Mouse (Mus musculus) heart, adult 2 months (tissue): ENCODE results near the gene Rnf141. TPM values are rescaled to one million over a fixed set of nuclear protein-coding genes. Genes with fewer than 3 reads are reported as not detected.
A peak's percentile ranks its signal among the peaks of the same experiment; 100 is the strongest.

Experiments
- DNase-seq, 2 experiments: peaks; one replicate each; pipeline ENCODE4 v3.0.0; 2021
- H3K27ac ChIP-seq: fragments of 200-600 bp; 2 replicates; pipeline ENCODE4 v1.8.1; 2022
- H3K27me3 ChIP-seq: fragments of 200-500 bp; 2 replicates; pipeline ENCODE4 v1.6.1; 2012; ENCODE audit warnings: mild to moderate bottlenecking, low read length, inconsistent platforms, mixed read lengths; ENCODE audit not compliant: control insufficient read depth, insufficient read depth
- H3K36me3 ChIP-seq: fragments of 200-500 bp; 2 replicates; pipeline ENCODE4 v1.6.1; 2012; ENCODE audit warnings: low read length, inconsistent platforms; ENCODE audit not compliant: control insufficient read depth, insufficient read depth
- H3K4me1 ChIP-seq: fragments of 200-500 bp; 2 replicates; pipeline ENCODE4 v1.6.1; 2011; ENCODE audit warnings: low read length; ENCODE audit not compliant: control insufficient read depth, insufficient read depth
- H3K4me3 ChIP-seq: fragments of 200-600 bp; 2 replicates; pipeline ENCODE4 v1.8.1; 2022
- H3K79me2 ChIP-seq: fragments of 200-500 bp; replicated peaks from 2 replicates; pipeline ENCODE4 v1.6.1; 2012; ENCODE audit warnings: mild to moderate bottlenecking, inconsistent platforms, low read length, moderate library complexity, mixed read lengths; ENCODE audit not compliant: control insufficient read depth, insufficient read depth
- H3K9ac ChIP-seq: fragments of 200-500 bp; 2 replicates; pipeline ENCODE4 v1.6.1; 2012; ENCODE audit warnings: low read depth, mild to moderate bottlenecking, control low read depth, inconsistent platforms, low read length, mixed read lengths
- CTCF ChIP-seq: fragments of 200-600 bp; IDR thresholded peaks from 2 replicates; pipeline ENCODE4 v1.8.1; 2022; ENCODE audit warnings: antibody characterized with exemption, mild to moderate bottlenecking, moderate library complexity
- EP300 ChIP-seq: fragments of 200-500 bp; IDR thresholded peaks from 2 replicates; pipeline ENCODE4 v1.6.1; 2011; ENCODE audit warnings: low read depth, low read length, control low read depth; ENCODE audit not compliant: insufficient read depth
- POLR2A ChIP-seq: fragments of 200-500 bp; IDR thresholded peaks from 2 replicates; pipeline ENCODE4 v1.6.1; 2011; ENCODE audit warnings: mild to moderate bottlenecking, low read depth, low read length, control low read depth; ENCODE audit not compliant: insufficient read depth
- WGBS: fragments of 180-500 bp; shearing (Covaris S2); methylation state at CpG from one replicate; pipeline ENCODE4 v1.1.7; 2018; 5-methylcytosine and 5-hydroxymethylcytosine counted together
- intact Hi-C: fragments of 180-260 bp; cut with DNase I; formaldehyde crosslinking; loops from one replicate; pipeline ENCODE4 v1.15.1; 2025
- polyA plus RNA-seq: library from polyadenylated mRNA; depleted of rRNA; stranded (reverse); fragments of >200 nt; gene quantifications from 2 replicates; pipeline ENCODE4 v1.2.3, GENCODE M21; 2012
- total RNA-seq, 2 experiments: library from RNA; stranded (reverse); gene quantifications; 2 replicates each; pipeline ENCODE4 v1.2.3; 2021

Gene Rnf141
- total and polyA plus RNA-seq, 3 experiments = 19.4 to 36.4 (median 33.2) TPM

GRCm38 (mm10) chr7:110790878-110791277, 53.4 kb downstream of the Rnf141 start:
- peaks cover 3% of the 10 kb centered on the region; the same call in 1 of the 2 replicates for H3K36me3 ChIP-seq
- no peak for DNase-seq
- H3K4me3 ChIP-seq = no peak overlapping the region
- TF ChIP-seq EP300 (no peak), CTCF (no peak), POLR2A (no peak)
- no peaks in the 10 kb centered on the region for H3K27me3 ChIP-seq
- no peaks in the 10 kb centered on the region for H3K79me2 ChIP-seq
- peaks cover 12% of the 10 kb centered on the region for H3K4me1 ChIP-seq
- intact Hi-C loops = no loop called here
- 74% methylated on average over 8 of the region's 8 CpGs for WGBS
- no peak overlapping the region for H3K27ac ChIP-seq
- no peak overlapping the region for H3K9ac ChIP-seq

GRCm38 (mm10) chr7:110787310-110787709, 56.9 kb downstream of the Rnf141 start:
- Histone ChIP-seq H3K4me1 (peaks cover 24% of the 10 kb centered on the region), H3K4me3 (no peak overlapping the region), H3K79me2 (no peaks in the 10 kb centered on the region), H3K27ac (peak overlapping the region; percentile 41), H3K27me3 (no peaks in the 10 kb centered on the region), H3K9ac (peak overlapping the region; percentile 27; the same call in 1 of the 2 replicates), H3K36me3 (peaks cover 14% of the 10 kb centered on the region)
- peak; percentile 51 to 68 for DNase-seq
- TF ChIP-seq CTCF = no peak
- no peak for TF ChIP-seq EP300
- TF ChIP-seq POLR2A = no peak
- intact Hi-C loops = no loop called here
- 34% methylated on average over 6 of the region's 6 CpGs for WGBS

- 35% methylated on average over 3 of the region's 3 CpGs for WGBS
- peaks cover 33% of the 10 kb centered on the region for H3K4me1 ChIP-seq
- TF ChIP-seq EP300 (no peak), CTCF (no peak), POLR2A (no peak)
Measured at GRCm38 (mm10) chr7:110785741-110786146, 58.5 kb downstream of the Rnf141 start.

GRCm38 (mm10) chr7:110784965-110785364, 59.3 kb downstream of the Rnf141 start:
- Histone ChIP-seq H3K4me3 (no peak overlapping the region), H3K36me3 (peaks cover 21% of the 10 kb centered on the region), H3K4me1 (peaks cover 34% of the 10 kb centered on the region), H3K79me2 (no peaks in the 10 kb centered on the region), H3K9ac (no peak overlapping the region), H3K27me3 (no peaks in the 10 kb centered on the region), H3K27ac (no peak overlapping the region)
- TF ChIP-seq CTCF = no peak
- peak; percentile 65; the same call in 1 of the 2 replicates for TF ChIP-seq EP300
- no peak for TF ChIP-seq POLR2A
- WGBS = 49% methylated on average over 8 of the region's 8 CpGs
- no peak for DNase-seq
- intact Hi-C loops = loop anchor here (2.0 kb wide), 1 partner anchor 16 kb away; the partner anchor contains the start of gene Ampd3

More at GRCm38 (mm10) chr7:110785741-110786146, 58.5 kb downstream of the Rnf141 start:
- H3K27me3 ChIP-seq = no peaks in the 10 kb centered on the region
- peaks cover 21% of the 10 kb centered on the region for H3K36me3 ChIP-seq
- no peak for DNase-seq
- intact Hi-C loops = loop anchor here (2.0 kb wide), 1 partner anchor 17 kb away; the partner anchor contains the start of gene Ampd3
- no peak overlapping the region for H3K4me3 ChIP-seq
- no peaks in the 10 kb centered on the region for H3K79me2 ChIP-seq
- peak overlapping the region; percentile 15 for H3K27ac ChIP-seq
- H3K9ac ChIP-seq = no peak overlapping the region

- 34% methylated on average over 10 of the region's 10 CpGs for WGBS
- TF ChIP-seq CTCF = no peak
- 0 out of 2 replicates have a peak, but pooled peaks have one; percentile 16 for TF ChIP-seq POLR2A
- TF ChIP-seq EP300 = peak; percentile 88
- no peak for DNase-seq
- H3K36me3 ChIP-seq = peaks cover 21% of the 10 kb centered on the region
- no peaks in the 10 kb centered on the region for H3K27me3 ChIP-seq
- H3K9ac ChIP-seq = no peak overlapping the region
- intact Hi-C loops = no loop called here
- peak overlapping the region; percentile 24 for H3K27ac ChIP-seq
- H3K4me1 ChIP-seq = peaks cover 35% of the 10 kb centered on the region
- H3K79me2 ChIP-seq = no peaks in the 10 kb centered on the region; the same call in 1 of the 2 replicates
- no peak overlapping the region for H3K4me3 ChIP-seq
Measured at GRCm38 (mm10) chr7:110782845-110783478, 61.3 kb downstream of the Rnf141 start.

- peaks cover 29% of the 10 kb centered on the region for H3K4me1 ChIP-seq
- no peak overlapping the region for H3K4me3 ChIP-seq
- H3K9ac ChIP-seq = no peak overlapping the region
- H3K27me3 ChIP-seq = no peaks in the 10 kb centered on the region
- peak; percentile 64 to 67 for DNase-seq
- H3K79me2 ChIP-seq = no peaks in the 10 kb centered on the region; the same call in 1 of the 2 replicates
- peak overlapping the region; percentile 46 for H3K27ac ChIP-seq
- intact Hi-C loops = no loop called here
- no peak for TF ChIP-seq POLR2A
- peak; percentile 86 for TF ChIP-seq EP300
- H3K36me3 ChIP-seq = peaks cover 21% of the 10 kb centered on the region
- 8% methylated on average over 7 of the region's 7 CpGs for WGBS
Measured at GRCm38 (mm10) chr7:110782135-110782534, 62.1 kb downstream of the Rnf141 start.
